Mouse (Mus musculus) stomach, postnatal 0 days (tissue): Measurements from ENCODE around the gene Csnka2ip. TPM values are rescaled to one million over a fixed set of nuclear protein-coding genes. Genes with fewer than 3 reads are reported as not detected.

Source experiments
- ATAC-seq: fragments of 200-750 bp; cut with Nextera tagmentation; 2 replicates; pipeline ENCODE4 v1.8.0; 2017; ENCODE audit not compliant: low FRiP score, low TSS enrichment
- DNase-seq: peaks from one replicate; pipeline ENCODE4 v3.0.0-alpha.2; 2016; ENCODE audit warnings: low spot score
- H3K27ac ChIP-seq: fragments of 300-500 bp; sonication (generic); replicated peaks from 2 replicates; pipeline ENCODE4 v1.5.1; 2014; ENCODE audit warnings: mild to moderate bottlenecking, control low read depth
- H3K27me3 ChIP-seq: fragments of 300-500 bp; sonication (generic); 2 replicates; pipeline ENCODE4 v1.6.1; 2014; ENCODE audit warnings: low read length; ENCODE audit not compliant: control insufficient read depth, insufficient read depth
- H3K36me3 ChIP-seq: fragments of 300-500 bp; sonication (generic); 2 replicates; pipeline ENCODE4 v1.6.1; 2014; ENCODE audit warnings: low read length, mixed read lengths; ENCODE audit not compliant: control insufficient read depth, insufficient read depth
- H3K4me1 ChIP-seq: fragments of 300-500 bp; sonication (generic); replicated peaks from 2 replicates; pipeline ENCODE4 v1.6.1; 2014; ENCODE audit warnings: antibody characterized with exemption; ENCODE audit not compliant: control insufficient read depth, insufficient read depth
- H3K4me2 ChIP-seq: fragments of 300-500 bp; sonication (generic); replicated peaks from 2 replicates; pipeline ENCODE4 v1.6.1; 2014; ENCODE audit warnings: low read depth, mild to moderate bottlenecking, control low read depth, moderate library complexity
- H3K4me3 ChIP-seq: fragments of 300-500 bp; sonication (generic); 2 replicates; pipeline ENCODE4 v1.5.1; 2014; ENCODE audit warnings: low read depth, low read length, control low read depth
- H3K9ac ChIP-seq: fragments of 300-500 bp; sonication (generic); 2 replicates; pipeline ENCODE4 v1.6.1; 2014; ENCODE audit warnings: mild to moderate bottlenecking, low read length, control low read depth, mixed read lengths
- H3K9me3 ChIP-seq: fragments of 300-500 bp; sonication (generic); 2 replicates; pipeline ENCODE4 v1.6.1; 2016; ENCODE audit warnings: low read length; ENCODE audit not compliant: control insufficient read depth
- CTCF ChIP-seq: IDR thresholded peaks from 2 replicates; pipeline ENCODE4 v1.5.1; 2016; ENCODE audit warnings: antibody characterized with exemption, low read depth, mild to moderate bottlenecking, moderate library complexity
- EP300 ChIP-seq: optimal IDR thresholded peaks from 2 replicates; pipeline ENCODE3; 2016; ENCODE audit warnings: antibody characterized with exemption
- WGBS: fragments of 180-500 bp; shearing (Covaris S2); extraction: QIAGEN DNeasy Blood & Tissue Kit; methylation state at CpG from one replicate; pipeline ENCODE4 v1.1.7; 2014; 5-methylcytosine and 5-hydroxymethylcytosine counted together
- polyA plus RNA-seq: library from polyadenylated mRNA; unstranded; fragments of >200 nt; fragmentation: Nextera tagmentation; extraction: Ambion mirVana; gene quantifications from 2 replicates; pipeline ENCODE4 v1.2.1, GENCODE M21; 2015

The Csnka2ip gene
- polyA plus RNA-seq = not detected in 2 replicates

DNA sequence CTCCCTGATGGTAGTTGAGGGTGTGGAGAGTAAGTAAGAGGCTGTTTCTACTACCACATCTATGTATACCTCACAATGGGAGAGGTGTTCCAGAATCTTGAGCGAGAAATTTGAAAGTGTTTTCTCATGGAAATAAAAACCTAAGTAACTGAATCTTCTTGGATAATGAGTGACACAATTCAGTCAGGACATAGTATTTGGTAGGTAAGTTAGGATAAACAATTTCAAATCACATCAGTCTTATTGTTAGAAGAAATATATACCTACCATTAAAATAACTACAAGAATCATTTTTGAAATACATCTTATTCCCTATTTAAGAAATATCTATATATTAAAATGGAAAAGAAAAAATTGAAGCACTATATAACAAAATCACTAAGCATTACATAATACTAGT is at the start of gene Csnka2ip:
Csnka2ip (minus strand) TSS at position 101 of the 400 bp plus-strand sequence.
- H3K4me2 ChIP-seq = no peak within 1 kb of the TSS
- no peak for TF ChIP-seq CTCF
- no peak for TF ChIP-seq EP300
- H3K27me3 ChIP-seq = no peaks in the 10 kb centered on the region
- no peak within 1 kb of the TSS for H3K4me3 ChIP-seq
- no peaks in the 10 kb centered on the region for H3K4me1 ChIP-seq
- WGBS = 92% methylated on average over 1 of the region's 1 CpGs
- ATAC-seq (no peak), DNase-seq (no peak)
- no peaks in the 10 kb centered on the region for H3K36me3 ChIP-seq
- H3K9me3 ChIP-seq = no peaks in the 10 kb centered on the region
- no peak within 1 kb of the TSS for H3K27ac ChIP-seq
- H3K9ac ChIP-seq = no peak within 1 kb of the TSS

DNA sequence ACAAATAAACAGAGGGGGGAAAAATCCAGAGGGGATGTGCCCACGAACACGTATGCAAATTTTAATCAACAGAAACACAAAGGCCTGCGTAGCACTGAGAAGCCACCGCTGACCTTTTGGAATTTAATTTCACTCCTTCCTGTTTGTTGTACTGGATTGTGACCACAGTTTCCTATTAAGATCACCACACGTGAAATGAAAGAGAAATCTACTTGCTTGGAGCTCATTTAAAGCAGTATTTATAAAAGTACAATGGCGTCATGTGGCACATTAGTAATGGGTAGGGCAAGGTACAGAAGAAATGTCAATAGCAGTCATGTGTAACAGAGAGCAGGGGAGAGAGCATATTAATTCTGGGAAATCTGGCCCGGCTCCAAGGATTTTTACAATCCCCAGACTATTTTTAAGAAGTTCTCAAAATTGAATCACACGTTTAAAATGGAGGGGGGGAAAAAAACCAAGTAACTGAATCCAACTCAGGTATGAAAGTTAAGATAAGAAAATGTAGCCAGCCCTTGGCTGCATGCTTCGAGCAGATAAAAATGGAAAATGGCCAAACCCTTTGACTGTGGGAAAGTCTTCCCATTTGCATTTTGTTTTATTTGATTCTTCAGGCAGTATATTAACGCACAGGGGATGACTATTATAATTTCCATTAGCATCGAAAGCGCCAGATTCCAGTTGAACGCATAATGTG is 47.5 kb upstream of the Csnka2ip start:
- Histone ChIP-seq H3K27me3 (no peaks in the 10 kb centered on the region), H3K27ac (no peak overlapping the region), H3K9me3 (no peaks in the 10 kb centered on the region), H3K4me3 (no peak overlapping the region), H3K4me1 (no peaks in the 10 kb centered on the region), H3K36me3 (no peaks in the 10 kb centered on the region), H3K4me2 (no peak overlapping the region), H3K9ac (no peak overlapping the region)
- DNase-seq (no peak), ATAC-seq (peak; percentile 87)
- WGBS = 63% methylated on average over 13 of the region's 13 CpGs
- no peak for TF ChIP-seq CTCF
- TF ChIP-seq EP300 = no peak

DNA sequence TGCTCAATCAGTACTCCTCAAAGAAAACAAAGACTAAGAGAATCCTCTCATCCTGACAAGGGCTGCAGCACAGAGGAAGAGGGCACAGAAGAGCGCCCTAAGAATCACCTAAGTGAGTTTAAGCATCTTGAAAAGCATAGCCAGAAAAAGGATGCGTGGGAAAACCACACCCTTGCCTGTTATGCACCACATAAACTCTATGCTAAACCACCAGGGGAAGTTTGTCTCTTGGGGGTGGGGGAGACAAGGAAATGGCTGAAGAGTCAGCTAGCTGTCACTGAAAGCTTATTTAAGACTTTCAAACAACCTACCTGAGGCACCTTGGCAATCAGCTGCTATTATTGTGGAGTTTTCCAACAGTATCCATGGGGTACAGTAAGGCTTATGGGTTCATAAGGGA is 45.6 kb upstream of the Csnka2ip start:
- no peaks in the 10 kb centered on the region for H3K36me3 ChIP-seq
- 79% methylated on average over 2 of the region's 2 CpGs for WGBS
- no peaks in the 10 kb centered on the region for H3K27me3 ChIP-seq
- H3K4me3 ChIP-seq = no peak overlapping the region
- H3K9me3 ChIP-seq = no peaks in the 10 kb centered on the region
- H3K4me1 ChIP-seq = no peaks in the 10 kb centered on the region
- ATAC-seq (no peak), DNase-seq (no peak)
- no peak overlapping the region for H3K27ac ChIP-seq
- H3K4me2 ChIP-seq = no peak overlapping the region
- TF ChIP-seq CTCF (no peak), EP300 (no peak)
- no peak overlapping the region for H3K9ac ChIP-seq

DNA sequence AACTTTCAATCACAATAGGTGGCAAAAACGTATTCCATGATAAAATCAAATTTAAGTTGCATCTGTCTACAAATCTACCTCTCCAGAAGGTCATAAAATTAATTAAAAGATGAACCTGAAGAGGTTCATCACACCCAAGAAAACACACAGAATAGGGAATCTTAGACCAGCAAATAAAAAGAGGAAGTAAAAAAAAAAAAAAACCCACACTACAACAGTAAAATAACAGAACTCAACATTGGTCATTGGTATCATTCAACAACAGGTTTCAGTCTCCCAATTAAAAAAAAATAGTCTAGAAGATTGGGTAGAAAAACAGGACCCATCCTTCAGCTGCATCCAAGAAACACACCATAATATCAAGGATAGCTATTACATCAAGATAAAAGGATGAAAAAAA is 32.9 kb upstream of the Csnka2ip start:
- DNase-seq (no peak), ATAC-seq (no peak)
- no peaks in the 10 kb centered on the region for H3K9me3 ChIP-seq
- H3K36me3 ChIP-seq = no peaks in the 10 kb centered on the region
- H3K4me3 ChIP-seq = no peak overlapping the region
- no peaks in the 10 kb centered on the region for H3K27me3 ChIP-seq
- no peaks in the 10 kb centered on the region for H3K4me1 ChIP-seq
- TF ChIP-seq EP300 (no peak), CTCF (no peak)
- H3K27ac ChIP-seq = no peak overlapping the region
- H3K4me2 ChIP-seq = no peak overlapping the region
- WGBS = 79% methylated on average over 1 of the region's 1 CpGs
- H3K9ac ChIP-seq = no peak overlapping the region

DNA sequence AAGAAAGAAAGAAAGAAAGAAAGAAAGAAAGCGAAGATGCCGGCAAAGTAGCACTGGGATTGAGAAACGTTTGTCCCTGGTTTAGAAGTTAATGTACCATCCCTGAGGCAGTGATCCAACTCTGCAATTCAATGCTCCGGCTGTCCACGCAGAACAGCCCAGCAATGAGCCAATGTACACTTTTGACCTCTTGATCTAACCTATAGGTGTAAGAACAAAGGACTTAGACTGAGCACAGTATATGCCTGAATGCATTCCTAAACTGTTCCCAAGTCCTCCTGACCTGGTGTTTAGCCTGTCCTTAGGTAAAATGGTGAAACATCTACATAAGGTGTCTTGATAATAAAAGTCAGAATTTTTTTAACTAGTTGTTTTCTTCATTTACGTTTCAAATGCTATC is 17.9 kb upstream of the Csnka2ip start:
- Histone ChIP-seq H3K27ac (no peak overlapping the region), H3K4me1 (no peaks in the 10 kb centered on the region), H3K27me3 (no peaks in the 10 kb centered on the region), H3K9ac (no peak overlapping the region), H3K4me2 (no peak overlapping the region), H3K36me3 (no peaks in the 10 kb centered on the region), H3K4me3 (no peak overlapping the region), H3K9me3 (no peaks in the 10 kb centered on the region)
- 82% methylated on average over 6 of the region's 6 CpGs for WGBS
- no peak for ATAC-seq
- DNase-seq = no peak
- TF ChIP-seq EP300 = no peak
- no peak for TF ChIP-seq CTCF

DNA sequence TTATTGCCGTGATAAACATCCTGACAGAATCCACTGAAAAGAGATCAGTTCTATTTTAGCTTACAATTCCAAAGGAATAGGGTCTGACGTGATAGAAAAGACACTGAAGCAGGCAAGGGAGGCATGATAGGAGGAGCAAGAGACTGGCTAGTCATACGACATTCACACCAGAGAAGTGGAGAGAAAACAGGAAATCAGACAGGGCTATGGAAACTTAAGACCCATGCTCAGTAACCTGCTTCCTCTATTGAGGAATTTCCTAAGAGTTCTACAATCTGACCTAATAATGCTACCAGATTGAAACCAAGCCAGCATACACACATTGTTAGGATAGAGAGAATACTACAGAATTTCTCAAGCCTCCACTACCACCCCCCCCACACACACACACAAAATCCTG is 12.4 kb upstream of the Csnka2ip start:
- Histone ChIP-seq H3K9ac (no peak overlapping the region), H3K36me3 (no peaks in the 10 kb centered on the region), H3K4me2 (no peak overlapping the region), H3K9me3 (no peaks in the 10 kb centered on the region), H3K4me1 (no peaks in the 10 kb centered on the region), H3K27ac (no peak overlapping the region), H3K27me3 (no peaks in the 10 kb centered on the region), H3K4me3 (no peak overlapping the region)
- DNase-seq (no peak), ATAC-seq (no peak)
- TF ChIP-seq CTCF = no peak
- no peak for TF ChIP-seq EP300
- 74% methylated on average over 3 of the region's 3 CpGs for WGBS
